Mouse (Mus musculus) olfactory bulb, adult 2 months (tissue): ENCODE data around the gene Auh.

ENCODE experiments used
- CTCF ChIP-seq: fragments of 200-500 bp; IDR thresholded peaks from 2 replicates; pipeline ENCODE4 v1.5.1; 2012; ENCODE audit warnings: low read depth, mild to moderate bottlenecking, low read length, moderate library complexity; ENCODE audit not compliant: insufficient read depth
- POLR2A ChIP-seq: fragments of 200-500 bp; IDR thresholded peaks from 2 replicates; pipeline ENCODE4 v1.6.1; 2012; ENCODE audit warnings: mild to moderate bottlenecking, low read depth, low read length, moderate library complexity; ENCODE audit not compliant: insufficient read depth

- TF ChIP-seq CTCF (no peak), POLR2A (no peak)
These were observed 43.9 kb upstream of the Auh start for GRCm38 (mm10) chr13:52973427-52973826.
